Mouse (Mus musculus): ENCODE measurements around the gene Gm5890.
"Not testable (repeated sequence)": the region's sequence is repeated elsewhere in the genome, so short reads cannot be mapped to it uniquely, and the experiment has no call there.

The Gm5890 gene

GRCm38 (mm10) chr7:20262734-20263133 lies at the start of gene Gm5890:
TSS of gene Gm5890 (minus strand) at chr7:20262834.
- DNase-seq: not testable (repeated sequence)

- DNase-seq: not testable (repeated sequence)
These were observed 28.9 kb downstream of the Gm5890 start, which contains the start of gene Gm4498 for GRCm38 (mm10) chr7:20233728-20234127. TSS of gene Gm4498 (minus strand) at chr7:20233828.
